Mouse (Mus musculus) CD4-positive, CD25-positive, alpha-beta regulatory T cell, adult 2 months (primary cell): ENCODE results near the gene Adgrg7.

ENCODE experiments used
- DNase-seq: peaks from one replicate; pipeline ENCODE4 v3.0.0-alpha.2; 2012; ENCODE audit warnings: low read depth, low spot score

Adgrg7 gene

DNA sequence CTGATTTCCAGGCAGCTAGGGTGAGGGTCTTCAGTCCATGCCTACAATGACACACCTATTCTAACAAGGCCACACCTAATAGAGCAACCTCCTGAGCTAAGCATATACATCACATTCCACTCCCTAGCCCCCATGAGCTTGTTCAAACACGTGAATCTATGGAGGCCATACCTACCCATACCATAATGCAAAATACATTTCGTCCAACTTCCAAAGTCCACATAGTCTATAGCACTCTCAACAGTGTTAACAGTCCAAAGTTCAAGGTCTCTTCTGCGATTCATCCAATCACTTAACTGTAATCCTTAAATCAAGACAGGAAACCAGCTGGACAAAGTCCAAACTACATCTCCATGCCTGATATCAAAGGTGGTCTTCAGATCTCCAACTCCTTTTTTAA, 85.6 kb downstream of the Adgrg7 start:
- DNase-seq = no peak

DNA sequence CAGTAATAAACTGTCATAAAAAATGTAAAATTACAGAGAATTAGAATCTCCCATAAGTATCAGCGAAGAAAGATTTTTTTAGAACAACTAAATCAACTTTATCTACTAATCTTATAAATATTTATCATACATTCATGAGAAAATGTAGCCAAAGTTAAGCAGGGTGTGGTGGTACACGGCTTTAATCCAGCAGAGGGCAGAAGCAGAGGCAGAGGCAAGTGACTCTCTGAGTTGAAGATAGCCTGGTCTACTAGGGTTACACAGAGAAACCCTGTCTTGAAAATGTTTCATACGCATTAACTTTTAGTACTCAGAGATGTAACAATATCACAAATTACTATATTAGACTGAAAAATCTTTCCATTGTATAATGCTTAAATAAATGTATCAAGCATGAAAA, 89.9 kb downstream of the Adgrg7 start:
- DNase-seq = no peak

DNA sequence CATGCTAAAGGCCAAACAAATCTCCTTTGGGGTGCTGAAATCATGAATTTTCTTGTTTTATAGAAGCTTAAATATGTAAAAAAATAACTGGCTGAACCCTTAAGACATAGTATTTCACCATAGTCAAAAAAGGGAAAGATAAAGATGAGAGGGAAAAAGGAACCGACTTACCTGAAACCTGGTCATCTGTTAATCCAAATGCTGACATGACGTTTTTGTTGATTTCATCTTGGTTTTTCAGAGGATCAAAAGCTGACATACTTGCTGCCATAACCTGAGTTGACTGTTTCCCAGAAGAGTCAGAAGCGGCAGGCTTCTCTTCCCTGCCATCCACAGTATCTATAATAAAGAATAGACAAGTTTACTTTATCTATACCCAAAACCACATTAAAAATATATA, 94.8 kb downstream of the Adgrg7 start:
- no peak for DNase-seq

DNA sequence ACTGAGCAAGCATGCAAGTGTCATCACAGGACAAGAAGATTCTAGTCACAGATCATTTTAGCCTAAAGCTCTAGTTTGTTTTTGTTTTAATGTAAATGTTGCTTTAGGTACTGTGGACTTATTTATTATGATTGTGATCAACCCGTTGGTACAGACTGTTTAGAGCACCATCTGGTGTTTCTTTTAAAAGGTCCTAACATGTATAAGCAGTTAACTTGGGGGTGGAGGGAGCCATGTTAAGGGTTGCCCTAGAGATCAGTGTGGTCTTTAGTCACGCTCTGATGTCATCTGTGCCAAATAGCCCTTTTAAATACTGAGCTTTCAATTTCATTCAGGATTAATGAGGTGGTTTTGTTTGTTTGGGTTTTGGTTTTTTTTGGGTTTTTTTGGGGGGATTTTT, 99.2 kb downstream of the Adgrg7 start:
- no peak for DNase-seq

DNA sequence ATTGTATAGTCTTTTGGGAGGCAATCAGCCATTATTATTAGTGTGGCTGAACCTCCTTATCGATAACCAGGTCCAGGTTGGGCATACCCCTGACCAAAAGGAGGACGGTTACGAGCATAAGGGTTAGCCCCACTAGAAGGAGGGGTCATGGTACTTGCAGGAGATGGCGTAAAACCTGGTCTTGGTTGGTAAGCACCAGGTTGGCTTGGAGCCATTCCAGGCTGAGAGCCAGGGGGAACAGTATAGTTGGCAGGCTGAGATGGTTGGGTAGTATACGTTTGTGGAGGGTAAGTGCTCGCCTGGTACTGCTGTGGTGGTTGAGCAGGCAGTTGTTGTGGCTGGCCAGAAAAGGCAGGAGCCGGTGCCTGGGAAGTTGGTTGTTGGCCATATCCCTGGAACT, 104.9 kb downstream of the Adgrg7 start:
- DNase-seq = no peak

DNA sequence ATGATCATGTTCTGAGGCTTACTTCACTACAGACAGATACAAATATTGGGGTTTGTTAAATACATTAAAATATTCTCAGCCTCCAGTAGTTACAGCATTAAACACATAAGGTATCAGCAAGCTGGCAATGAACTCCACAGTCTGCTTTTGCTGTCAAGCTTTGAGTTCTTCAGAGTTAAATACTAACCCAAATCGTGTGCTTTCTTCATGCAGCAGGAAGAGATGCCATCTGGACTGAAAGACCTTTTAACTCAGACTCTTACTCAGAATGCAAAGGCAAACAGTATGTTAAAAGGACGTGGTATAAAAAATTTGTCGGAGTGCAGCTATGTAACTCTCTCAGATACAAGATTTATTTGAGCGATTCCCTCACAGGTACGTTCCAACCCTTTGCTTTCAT, 108.9 kb downstream of the Adgrg7 start:
- DNase-seq = no peak

DNA sequence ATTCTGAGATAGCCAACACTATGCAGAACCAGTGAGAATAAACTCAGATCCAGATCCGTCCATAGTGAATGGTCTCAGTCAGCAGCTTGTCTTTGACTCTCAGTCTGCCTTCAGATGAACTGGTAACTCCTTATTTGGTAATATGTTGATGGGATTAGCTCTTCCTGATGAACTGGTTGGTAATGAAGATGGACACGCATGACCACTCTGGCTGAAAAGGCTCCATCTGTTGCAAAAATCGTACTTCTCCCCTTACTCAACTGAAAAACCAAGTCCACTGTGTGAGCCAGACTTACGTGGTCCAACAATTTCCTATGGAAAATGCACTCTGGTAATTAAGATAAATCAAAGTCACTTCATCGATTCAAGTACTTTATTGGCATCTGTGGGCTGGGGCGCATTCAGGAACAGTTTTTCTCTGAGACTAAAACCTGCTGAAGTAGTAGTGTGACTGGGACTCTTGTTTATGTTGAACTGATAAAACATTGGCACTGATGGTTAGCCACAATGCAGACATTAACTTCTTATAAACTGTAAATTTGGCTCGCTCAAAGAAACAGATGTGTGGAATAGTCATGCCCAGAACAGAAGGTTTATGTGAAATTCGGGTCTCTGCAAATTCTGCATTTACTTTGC, 114.5 kb downstream of the Adgrg7 start:
- DNase-seq = no peak

DNA sequence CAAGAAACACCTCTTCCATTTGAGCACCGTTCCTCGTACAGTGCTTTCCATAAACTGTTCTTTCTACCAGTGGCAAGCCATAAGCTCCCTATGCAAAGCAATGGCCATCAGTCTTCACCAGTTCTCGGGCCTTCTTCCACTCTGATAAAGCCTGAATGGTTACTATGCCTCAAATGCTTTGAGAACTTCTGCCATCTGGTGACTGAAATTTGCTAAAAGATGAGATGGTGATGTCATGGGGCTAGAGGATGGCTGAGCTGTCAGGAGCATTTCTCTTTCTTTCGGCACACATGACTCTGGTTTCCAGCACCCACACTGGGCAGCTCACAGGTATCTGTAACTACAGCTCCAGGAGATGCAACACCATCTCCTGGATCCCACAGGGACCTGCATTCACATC, 118.5 kb downstream of the Adgrg7 start:
- DNase-seq = no peak
